Mouse (Mus musculus) heart, embryonic 15.5 days (tissue): ENCODE measurements around the gene Insm2. TPM values are rescaled to one million over a fixed set of nuclear protein-coding genes. Genes with fewer than 3 reads are reported as not detected.
"Not testable (repeated sequence)": the region's sequence is repeated elsewhere in the genome, so short reads cannot be mapped to it uniquely, and the experiment has no call there.

Experiments
- ATAC-seq: fragments of 200-750 bp; cut with Nextera tagmentation; replicated peaks from 2 replicates; pipeline ENCODE4 v1.8.0; 2017; ENCODE audit warnings: low read depth, moderate TSS enrichment; ENCODE audit not compliant: insufficient number of reproducible peaks, insufficient read depth, low FRiP score
- H3K27ac ChIP-seq: fragments of 300-500 bp; sonication (generic); 2 replicates; pipeline ENCODE4 v1.5.1; 2015; ENCODE audit warnings: mild to moderate bottlenecking, inconsistent platforms
- H3K27me3 ChIP-seq: fragments of 300-500 bp; sonication (generic); 2 replicates; pipeline ENCODE4 v1.6.1; 2015; ENCODE audit warnings: inconsistent platforms
- H3K36me3 ChIP-seq: fragments of 300-500 bp; sonication (generic); 2 replicates; pipeline ENCODE4 v1.6.1; 2015; ENCODE audit warnings: mild to moderate bottlenecking, inconsistent platforms
- H3K4me1 ChIP-seq: fragments of 300-500 bp; sonication (generic); replicated peaks from 2 replicates; pipeline ENCODE4 v1.6.1; 2015; ENCODE audit warnings: inconsistent platforms
- H3K4me2 ChIP-seq: fragments of 300-500 bp; sonication (generic); 2 replicates; pipeline ENCODE4 v1.6.1; 2015; ENCODE audit warnings: inconsistent platforms, mild to moderate bottlenecking, moderate library complexity
- H3K4me3 ChIP-seq: fragments of 300-500 bp; sonication (generic); 2 replicates; pipeline ENCODE4 v1.5.1; 2015; ENCODE audit warnings: mild to moderate bottlenecking, inconsistent platforms
- H3K9ac ChIP-seq: fragments of 300-500 bp; sonication (generic); 2 replicates; pipeline ENCODE4 v1.6.1; 2015; ENCODE audit warnings: mild to moderate bottlenecking, inconsistent platforms
- H3K9me3 ChIP-seq: fragments of 300-500 bp; sonication (generic); replicated peaks from 2 replicates; pipeline ENCODE4 v1.6.1; 2016; ENCODE audit warnings: inconsistent platforms
- WGBS: fragments of 180-500 bp; shearing (Covaris S2); methylation state at CpG from one replicate; pipeline ENCODE4 v1.1.7; 2015; ENCODE audit warnings: mixed read lengths; 5-methylcytosine and 5-hydroxymethylcytosine counted together
- polyA plus RNA-seq: library from polyadenylated mRNA; unstranded; fragments of >200 nt; fragmentation: Nextera tagmentation; extraction: Ambion mirVana; gene quantifications from 2 replicates; pipeline ENCODE4 v1.2.1, GENCODE M21; 2015

Insm2 gene
- polyA plus RNA-seq, 1 experiment from 2014 or later = 0.04 TPM

GRCm38 (mm10) chr12:55569676-55570075, 29.6 kb upstream of the Insm2 start:
- H3K9ac ChIP-seq = no peak overlapping the region
- H3K36me3 ChIP-seq = no peaks in the 10 kb centered on the region
- 36% methylated on average over 6 of the region's 6 CpGs for WGBS
- H3K4me3 ChIP-seq = no peak overlapping the region
- H3K4me1 ChIP-seq = no peaks in the 10 kb centered on the region
- no peaks in the 10 kb centered on the region for H3K27me3 ChIP-seq
- no peaks in the 10 kb centered on the region for H3K9me3 ChIP-seq
- ATAC-seq = no peak
- no peak overlapping the region for H3K27ac ChIP-seq
- no peak overlapping the region for H3K4me2 ChIP-seq

DNA sequence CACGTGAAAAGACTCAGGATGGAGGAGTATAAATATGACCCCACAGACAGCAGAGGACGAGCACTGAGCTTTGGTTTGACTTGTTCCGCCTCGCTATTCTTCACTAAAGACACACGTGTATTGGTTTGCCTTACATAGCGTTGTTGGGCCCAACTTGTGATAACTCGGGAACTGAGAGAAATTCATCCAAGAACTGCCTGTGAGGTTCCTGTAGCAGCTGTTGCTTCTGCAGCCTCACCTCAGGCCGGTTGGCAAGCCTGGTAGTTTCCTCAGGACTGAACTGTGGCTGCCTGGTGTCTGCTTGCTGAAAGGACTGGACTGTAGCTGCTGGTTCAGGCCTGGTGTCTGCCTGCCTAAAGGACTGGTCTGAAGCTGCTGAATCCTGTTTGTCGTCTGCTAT, 28.6 kb upstream of the Insm2 start:
- no peak overlapping the region for H3K27ac ChIP-seq
- no peak for ATAC-seq
- no peaks in the 10 kb centered on the region for H3K36me3 ChIP-seq
- WGBS = 81% methylated on average over 9 of the region's 9 CpGs
- H3K4me1 ChIP-seq = no peaks in the 10 kb centered on the region
- no peak overlapping the region for H3K4me2 ChIP-seq
- H3K4me3 ChIP-seq = no peak overlapping the region
- no peaks in the 10 kb centered on the region for H3K27me3 ChIP-seq
- H3K9ac ChIP-seq = no peak overlapping the region
- H3K9me3 ChIP-seq = no peaks in the 10 kb centered on the region

DNA sequence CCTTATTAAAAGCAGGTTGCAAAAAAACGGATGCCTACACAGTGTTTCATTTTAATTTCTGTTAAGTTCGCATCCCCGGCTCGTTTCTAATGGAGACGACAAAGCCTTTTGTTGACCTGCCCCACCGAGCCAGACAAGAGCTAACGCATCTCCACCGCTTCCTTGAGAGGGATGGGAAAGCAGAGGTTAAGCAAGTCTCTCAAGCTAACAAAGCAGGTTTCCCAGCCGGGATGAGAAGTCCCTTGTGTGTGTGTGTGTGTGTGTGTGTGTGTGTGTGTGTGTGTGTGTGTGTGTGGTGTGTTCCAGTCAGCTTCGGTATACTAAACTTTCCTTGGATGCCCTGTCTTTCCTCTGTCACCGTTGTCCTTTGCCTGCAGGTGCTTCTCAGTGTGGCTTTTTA, 28.0 kb upstream of the Insm2 start:
- no peaks in the 10 kb centered on the region for H3K4me1 ChIP-seq
- H3K9ac ChIP-seq = no peak overlapping the region
- H3K27ac ChIP-seq = no peak overlapping the region
- H3K4me2 ChIP-seq = no peak overlapping the region
- H3K9me3 ChIP-seq = no peaks in the 10 kb centered on the region
- H3K4me3 ChIP-seq = no peak overlapping the region
- 76% methylated on average over 11 of the region's 11 CpGs for WGBS
- no peaks in the 10 kb centered on the region for H3K36me3 ChIP-seq
- no peaks in the 10 kb centered on the region for H3K27me3 ChIP-seq
- ATAC-seq = no peak

DNA sequence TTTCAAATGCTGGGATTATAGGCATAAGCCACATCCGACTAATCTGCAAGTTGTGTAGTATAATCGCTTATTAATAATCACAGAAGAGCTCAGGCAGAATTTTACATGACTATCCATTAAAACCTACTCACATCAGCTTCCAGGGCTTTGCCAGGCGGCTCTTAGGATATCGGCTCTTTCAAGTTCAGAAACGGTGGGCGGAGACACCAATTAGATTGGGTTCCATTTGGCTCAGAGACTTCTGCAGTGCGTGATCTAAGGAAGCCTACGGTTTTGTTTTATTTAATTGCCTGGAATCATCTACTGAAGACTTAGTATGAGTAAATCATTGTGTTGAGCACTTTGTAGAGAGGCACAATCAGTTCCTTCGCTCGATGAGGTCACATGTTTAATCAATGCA, 27.6 kb upstream of the Insm2 start:
- Histone ChIP-seq H3K27me3 (no peaks in the 10 kb centered on the region), H3K36me3 (no peaks in the 10 kb centered on the region), H3K4me2 (no peak overlapping the region), H3K27ac (no peak overlapping the region), H3K9me3 (no peaks in the 10 kb centered on the region), H3K9ac (no peak overlapping the region), H3K4me1 (no peaks in the 10 kb centered on the region), H3K4me3 (no peak overlapping the region)
- 79% methylated on average over 10 of the region's 10 CpGs for WGBS
- no peak for ATAC-seq

- Histone ChIP-seq H3K27me3 (no peaks in the 10 kb centered on the region), H3K27ac (no peak overlapping the region), H3K9me3 (no peaks in the 10 kb centered on the region), H3K4me2 (no peak overlapping the region), H3K4me3 (no peak overlapping the region), H3K36me3 (no peaks in the 10 kb centered on the region), H3K9ac (no peak overlapping the region), H3K4me1 (no peaks in the 10 kb centered on the region)
- ATAC-seq = no peak
These were observed 26.1 kb upstream of the Insm2 start for GRCm38 (mm10) chr12:55573089-55573488.

GRCm38 (mm10) chr12:55573794-55574193, 25.4 kb upstream of the Insm2 start:
- no peak for ATAC-seq
- Histone ChIP-seq H3K27ac (no peak overlapping the region), H3K27me3 (no peaks in the 10 kb centered on the region), H3K9me3 (no peaks in the 10 kb centered on the region), H3K4me2 (no peak overlapping the region), H3K36me3 (no peaks in the 10 kb centered on the region), H3K4me1 (no peaks in the 10 kb centered on the region), H3K4me3 (no peak overlapping the region), H3K9ac (no peak overlapping the region)
- 6% methylated on average over 6 of the region's 6 CpGs for WGBS

DNA sequence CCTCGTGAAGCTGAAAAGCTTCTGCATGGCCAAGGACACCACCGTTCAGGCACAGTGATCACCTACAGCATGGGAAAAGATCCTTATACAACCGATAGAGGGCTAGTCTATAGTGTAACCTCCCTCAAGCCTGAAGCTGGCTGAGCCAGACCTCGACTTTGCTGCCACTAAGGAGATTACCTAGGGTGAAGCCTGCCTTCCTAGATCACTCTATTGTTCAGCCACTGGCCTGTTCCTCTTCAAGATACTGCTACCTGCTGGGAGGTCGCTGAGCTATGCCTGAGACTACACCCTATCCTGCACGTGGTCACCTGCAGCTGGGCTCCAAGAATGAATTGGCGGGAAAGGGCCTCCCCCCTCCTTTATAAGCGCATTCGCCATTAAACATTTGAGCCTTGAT, 12.3 kb upstream of the Insm2 start:
- H3K36me3 ChIP-seq, H3K9me3 ChIP-seq, H3K4me2 ChIP-seq, H3K4me3 ChIP-seq, ATAC-seq, H3K27me3 ChIP-seq, H3K9ac ChIP-seq, H3K27ac ChIP-seq, H3K4me1 ChIP-seq: not testable (repeated sequence)
- 58% methylated on average over 9 of the region's 9 CpGs for WGBS

DNA sequence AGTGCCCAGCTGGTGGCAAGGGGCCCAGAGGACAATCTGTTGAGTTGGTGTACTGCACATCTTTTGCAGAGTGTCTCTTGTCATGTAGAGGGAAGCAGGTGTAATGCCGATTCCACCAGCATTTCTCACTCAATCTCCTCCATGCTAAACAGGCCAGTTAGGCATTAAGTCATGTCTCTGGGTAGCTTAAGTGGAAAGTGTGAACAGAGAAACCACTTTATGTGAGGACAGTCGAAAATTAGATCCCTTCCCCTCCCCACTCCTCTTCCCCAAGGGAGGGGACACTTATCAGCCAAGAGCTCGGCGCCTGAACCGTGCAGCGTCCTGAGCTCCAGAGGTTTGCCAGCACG, 715 bp upstream of the Insm2 start:
- H3K27me3 ChIP-seq = peaks cover 54% of the 10 kb centered on the region
- no peaks in the 10 kb centered on the region for H3K9me3 ChIP-seq
- H3K4me2 ChIP-seq = peak overlapping the region; percentile 80
- ATAC-seq = no peak
- H3K4me3 ChIP-seq = peak overlapping the region; percentile 49
- H3K27ac ChIP-seq = no peak overlapping the region
- no peak overlapping the region for H3K9ac ChIP-seq
- H3K36me3 ChIP-seq = peaks cover 5% of the 10 kb centered on the region
- peaks cover 25% of the 10 kb centered on the region for H3K4me1 ChIP-seq
- 8% methylated on average over 7 of the region's 7 CpGs for WGBS

DNA sequence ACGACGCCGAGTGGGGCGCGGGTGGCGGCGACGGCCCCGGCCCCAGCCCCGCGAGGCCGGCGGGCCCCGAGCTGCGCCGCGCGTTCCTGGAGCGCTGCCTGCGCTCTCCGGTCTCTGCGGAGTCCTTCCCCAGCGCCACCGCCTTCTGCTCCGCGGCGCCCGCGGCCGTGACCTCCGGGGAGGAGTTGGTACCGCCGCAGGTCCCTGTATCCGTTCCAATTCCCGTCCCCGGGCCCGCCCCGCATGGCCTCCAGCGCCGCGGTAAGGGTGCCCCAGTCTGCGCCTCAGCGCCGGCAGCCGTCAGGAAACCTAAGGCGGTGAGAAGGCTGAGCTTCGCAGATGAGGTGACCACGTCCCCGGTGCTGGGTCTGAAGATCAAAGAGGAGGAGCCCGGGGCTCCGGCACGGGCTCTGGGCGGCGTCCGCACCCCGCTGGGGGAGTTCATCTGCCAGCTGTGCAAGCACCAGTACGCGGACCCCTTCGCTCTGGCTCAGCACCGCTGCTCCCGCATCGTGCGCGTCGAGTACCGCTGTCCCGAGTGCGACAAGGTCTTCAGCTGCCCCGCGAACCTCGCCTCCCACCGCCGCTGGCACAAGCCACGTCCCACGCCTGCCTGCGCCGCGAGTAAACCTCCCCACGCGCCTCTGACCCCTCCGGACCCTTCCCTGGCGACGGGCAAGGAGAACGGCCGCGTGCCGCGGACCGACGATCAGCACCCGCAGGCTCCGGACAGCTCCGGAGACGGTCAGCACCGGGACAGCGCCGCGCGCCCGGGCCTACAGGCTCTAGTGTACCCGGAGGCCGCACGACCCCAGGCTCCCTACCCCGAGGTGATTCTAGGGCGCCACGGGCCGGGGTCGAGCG, 644 bp downstream of the Insm2 start:
- no peak overlapping the region for H3K27ac ChIP-seq
- H3K9me3 ChIP-seq = no peaks in the 10 kb centered on the region
- H3K4me1 ChIP-seq = peaks cover 25% of the 10 kb centered on the region
- peak overlapping the region; percentile 49 for H3K4me3 ChIP-seq
- peak; percentile 74 for ATAC-seq
- H3K4me2 ChIP-seq = peak overlapping the region; percentile 80
- H3K27me3 ChIP-seq = peaks cover 54% of the 10 kb centered on the region
- WGBS = under 1% methylated on average over 103 of the region's 109 CpGs
- peaks cover 5% of the 10 kb centered on the region for H3K36me3 ChIP-seq
- no peak overlapping the region for H3K9ac ChIP-seq

DNA sequence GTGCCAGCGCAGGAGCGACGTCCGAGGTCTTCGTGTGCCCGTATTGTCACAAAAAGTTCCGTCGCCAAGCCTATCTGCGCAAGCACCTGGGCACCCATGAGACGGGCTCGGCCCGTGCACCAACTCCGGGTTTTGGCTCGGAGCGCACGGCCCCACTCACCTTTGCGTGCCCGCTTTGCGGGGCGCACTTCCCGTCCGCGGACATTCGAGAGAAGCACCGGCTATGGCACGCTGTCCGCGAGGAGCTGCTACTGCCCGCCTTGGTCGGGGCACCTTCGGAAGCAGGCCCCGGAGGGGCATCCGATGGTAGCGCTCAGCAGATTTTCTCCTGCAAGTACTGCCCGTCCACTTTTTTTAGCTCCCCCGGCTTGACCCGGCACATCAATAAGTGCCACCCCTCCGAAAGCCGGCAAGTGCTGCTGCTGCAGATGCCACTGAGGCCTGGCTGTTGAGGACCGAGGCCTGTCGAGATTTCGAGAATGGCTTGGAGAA, 1.3 kb downstream of the Insm2 start:
- peak overlapping the region; percentile 80 for H3K4me2 ChIP-seq
- no peak for ATAC-seq
- no peaks in the 10 kb centered on the region for H3K9me3 ChIP-seq
- 4% methylated on average over 42 of the region's 42 CpGs for WGBS
- peaks cover 5% of the 10 kb centered on the region for H3K36me3 ChIP-seq
- H3K9ac ChIP-seq = no peak overlapping the region
- peak overlapping the region; percentile 49 for H3K4me3 ChIP-seq
- H3K27me3 ChIP-seq = peaks cover 54% of the 10 kb centered on the region
- peaks cover 25% of the 10 kb centered on the region for H3K4me1 ChIP-seq
- no peak overlapping the region for H3K27ac ChIP-seq

- Histone ChIP-seq H3K27ac (no peak overlapping the region), H3K27me3 (peaks cover 28% of the 10 kb centered on the region), H3K36me3 (peaks cover 5% of the 10 kb centered on the region), H3K9me3 (no peaks in the 10 kb centered on the region), H3K4me2 (no peak overlapping the region), H3K9ac (no peak overlapping the region), H3K4me3 (no peak overlapping the region), H3K4me1 (peaks cover 13% of the 10 kb centered on the region)
- WGBS = 44% methylated on average over 3 of the region's 3 CpGs
- no peak for ATAC-seq
These were observed 5.2 kb downstream of the Insm2 start for GRCm38 (mm10) chr12:55604411-55604810.

DNA sequence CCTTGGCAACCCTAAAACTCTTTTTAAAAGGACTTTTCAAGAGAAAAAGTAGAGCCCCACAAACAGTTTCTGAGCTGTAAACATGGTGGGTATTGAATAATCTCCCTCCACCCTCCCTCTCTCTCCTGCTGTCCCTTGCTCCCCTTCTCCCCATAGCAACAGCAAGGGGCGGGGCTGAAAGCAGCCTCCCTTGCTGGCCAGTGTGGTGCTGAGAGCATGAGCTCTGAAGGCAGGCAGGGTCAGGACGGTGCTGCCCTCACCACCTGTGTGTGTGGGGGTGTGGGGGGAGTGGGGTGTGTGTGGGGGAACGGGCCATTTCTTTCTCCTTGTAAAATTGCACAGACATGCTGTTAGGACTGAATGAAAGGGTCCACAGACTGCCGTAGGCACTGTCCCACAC, 8.7 kb downstream of the Insm2 start:
- H3K4me1 ChIP-seq = no peaks in the 10 kb centered on the region
- no peaks in the 10 kb centered on the region for H3K9me3 ChIP-seq
- peaks cover 5% of the 10 kb centered on the region for H3K36me3 ChIP-seq
- no peak overlapping the region for H3K9ac ChIP-seq
- no peak overlapping the region for H3K4me3 ChIP-seq
- H3K27ac ChIP-seq = no peak overlapping the region
- WGBS = 46% methylated on average over 4 of the region's 4 CpGs
- 0 out of 2 replicates have a peak, but pooled peaks cover 2% of the 10 kb centered on the region for H3K27me3 ChIP-seq
- H3K4me2 ChIP-seq = no peak overlapping the region
- ATAC-seq = no peak
